Mouse (Mus musculus) forebrain, embryonic 14.5 days (tissue): Measurements from ENCODE around the gene Gstz1. TPM values are rescaled to one million over a fixed set of nuclear protein-coding genes. Genes with fewer than 3 reads are reported as not detected.
"Not testable (repeated sequence)": the region's sequence is repeated elsewhere in the genome, so short reads cannot be mapped to it uniquely, and the experiment has no call there.

Experiments used
- ATAC-seq: fragments of 200-750 bp; cut with Nextera tagmentation; 2 replicates; pipeline ENCODE4 v1.8.0; 2017; ENCODE audit warnings: mild to moderate bottlenecking, moderate library complexity
- DNase-seq: peaks from one replicate; pipeline ENCODE4 v3.0.0-alpha.2; 2015; ENCODE audit warnings: low spot score
- H3K27ac ChIP-seq: fragments of 300-500 bp; sonication (generic); 2 replicates; pipeline ENCODE4 v1.5.1; 2014; ENCODE audit warnings: low read depth, mild to moderate bottlenecking, control low read depth, low read length, moderate library complexity
- H3K27me3 ChIP-seq: fragments of 300-500 bp; sonication (generic); replicated peaks from 2 replicates; pipeline ENCODE4 v1.6.1; 2014; ENCODE audit warnings: low read length, control low read depth, mixed read lengths; ENCODE audit not compliant: control insufficient read depth, insufficient read depth
- H3K36me3 ChIP-seq: fragments of 300-500 bp; sonication (generic); 2 replicates; pipeline ENCODE4 v1.6.1; 2014; ENCODE audit warnings: low read length, control low read depth; ENCODE audit not compliant: control insufficient read depth, insufficient read depth
- H3K4me1 ChIP-seq: fragments of 300-500 bp; sonication (generic); 2 replicates; pipeline ENCODE4 v1.6.1; 2014; ENCODE audit warnings: antibody characterized with exemption, low read length, control low read depth; ENCODE audit not compliant: control insufficient read depth, insufficient read depth
- H3K4me2 ChIP-seq: fragments of 300-500 bp; sonication (generic); 2 replicates; pipeline ENCODE4 v1.6.1; 2014; ENCODE audit warnings: mild to moderate bottlenecking, control low read depth, low read length
- H3K4me3 ChIP-seq: fragments of 300-500 bp; sonication (generic); 2 replicates; pipeline ENCODE4 v1.5.1; 2014; ENCODE audit warnings: low read depth, low read length, control low read depth
- H3K9ac ChIP-seq: fragments of 300-500 bp; sonication (generic); 2 replicates; pipeline ENCODE4 v1.6.1; 2014; ENCODE audit warnings: mild to moderate bottlenecking, low read length, control low read depth, moderate library complexity
- H3K9me3 ChIP-seq: fragments of 300-500 bp; sonication (generic); replicated peaks from 2 replicates; pipeline ENCODE4 v1.6.1; 2016; ENCODE audit warnings: low read length, control low read depth, mixed read lengths; ENCODE audit not compliant: control insufficient read depth
- WGBS: fragments of 180-500 bp; shearing (Covaris S2); extraction: QIAGEN DNeasy Blood & Tissue Kit; methylation state at CpG from one replicate; pipeline ENCODE4 v1.1.7; 2014; 5-methylcytosine and 5-hydroxymethylcytosine counted together
- polyA plus RNA-seq: library from polyadenylated mRNA; unstranded; fragments of >200 nt; fragmentation: Nextera tagmentation; extraction: Ambion mirVana; gene quantifications from 2 replicates; pipeline ENCODE4 v1.2.1, GENCODE M21; 2014

The Gstz1 gene
- polyA plus RNA-seq, 1 experiment from 2014 or later = 33.8 TPM

DNA sequence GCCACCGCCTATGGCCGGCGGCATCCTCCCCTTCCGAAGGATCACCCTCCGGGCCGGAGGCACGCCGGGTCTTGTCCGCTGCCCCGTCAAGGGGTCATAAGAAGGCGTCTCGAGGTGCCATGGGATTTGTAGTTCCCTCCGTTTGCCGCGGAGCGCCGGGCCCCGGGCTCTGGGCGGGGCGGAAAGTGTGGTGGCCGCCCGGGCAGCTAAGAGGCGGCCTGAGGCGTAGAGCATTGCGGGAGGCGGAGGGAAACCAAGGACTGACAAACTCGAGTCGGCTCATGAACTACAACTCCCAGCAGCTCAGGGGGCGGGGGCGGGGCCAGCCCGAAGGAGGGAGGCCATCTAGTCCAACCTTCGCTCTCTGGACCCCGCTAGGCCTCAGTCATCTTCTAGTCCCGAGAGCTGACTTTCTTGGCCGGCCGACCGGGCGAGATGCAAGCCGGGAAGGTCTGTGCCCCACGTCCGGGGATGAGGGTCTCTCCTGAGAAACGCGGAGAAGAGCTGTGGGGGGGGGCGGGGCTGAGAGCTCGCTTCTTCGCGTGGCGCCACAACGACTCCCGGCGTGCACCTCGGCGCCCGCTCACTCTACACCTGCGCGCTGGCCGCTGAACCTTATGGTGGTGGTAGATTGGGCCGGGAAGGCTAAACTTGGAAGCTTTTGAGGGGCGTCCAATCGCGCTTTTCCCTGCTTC, 577 bp downstream of the Gstz1 start, which contains the start of gene Pomt2:
TSS of gene Pomt2 (minus strand) at position 574 of the 695 bp plus-strand sequence.
- peaks cover 5% of the 10 kb centered on the region; the same call in 1 of the 2 replicates for H3K9me3 ChIP-seq
- H3K27me3 ChIP-seq = no peaks in the 10 kb centered on the region
- H3K4me2 ChIP-seq = peak within 1 kb of the TSS; percentile 76
- DNase-seq (peak; percentile 97), ATAC-seq (peak; percentile 97)
- WGBS = under 1% methylated on average over 59 of the region's 61 CpGs
- H3K36me3 ChIP-seq = no peaks in the 10 kb centered on the region
- peak within 1 kb of the TSS; percentile 82 for H3K4me3 ChIP-seq
- peaks cover 5% of the 10 kb centered on the region; the same call in 1 of the 2 replicates for H3K4me1 ChIP-seq
- H3K9ac ChIP-seq = peak within 1 kb of the TSS; percentile 82
- H3K27ac ChIP-seq = peak within 1 kb of the TSS; percentile 97

DNA sequence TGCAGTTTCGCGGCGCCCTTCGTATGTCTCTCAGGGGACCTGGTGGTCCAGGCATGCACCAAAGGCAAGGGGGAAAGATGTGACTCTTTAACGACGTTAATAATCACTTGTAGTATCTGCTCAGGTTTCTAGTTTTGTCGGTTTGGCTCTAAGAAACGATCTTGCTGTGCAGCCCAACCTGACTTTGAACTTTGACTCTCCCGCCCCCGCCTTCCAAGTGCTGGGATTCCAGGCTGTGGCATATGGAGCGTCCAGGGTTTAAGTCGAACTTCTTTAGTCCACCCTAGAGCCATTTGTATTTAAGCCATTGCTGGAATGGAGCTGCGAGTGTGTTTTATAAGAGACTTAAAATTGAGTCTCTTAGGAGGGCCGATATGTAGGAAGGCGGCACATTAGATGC, 1.2 kb downstream of the Gstz1 start:
- Histone ChIP-seq H3K36me3 (no peaks in the 10 kb centered on the region), H3K27ac (peak overlapping the region; percentile 97), H3K27me3 (no peaks in the 10 kb centered on the region), H3K4me1 (peaks cover 5% of the 10 kb centered on the region; the same call in 1 of the 2 replicates), H3K4me3 (peak overlapping the region; percentile 82), H3K4me2 (peak overlapping the region; percentile 76), H3K9me3 (peaks cover 5% of the 10 kb centered on the region; the same call in 1 of the 2 replicates), H3K9ac (peak overlapping the region; percentile 82)
- no peak for DNase-seq
- WGBS = 26% methylated on average over 15 of the region's 15 CpGs
- no peak for ATAC-seq

GRCm38 (mm10) chr12:87149471-87149870, 2.5 kb downstream of the Gstz1 start:
- Histone ChIP-seq H3K27me3 (no peaks in the 10 kb centered on the region), H3K9me3 (peaks cover 5% of the 10 kb centered on the region; the same call in 1 of the 2 replicates), H3K27ac (no peak overlapping the region), H3K36me3 (no peaks in the 10 kb centered on the region), H3K4me1 (peaks cover 5% of the 10 kb centered on the region; the same call in 1 of the 2 replicates), H3K4me2 (no peak overlapping the region), H3K9ac (no peak overlapping the region), H3K4me3 (no peak overlapping the region)
- ATAC-seq (no peak), DNase-seq (no peak)
- WGBS = 98% methylated on average over 5 of the region's 5 CpGs

- H3K4me2 ChIP-seq, ATAC-seq, H3K9me3 ChIP-seq, H3K27me3 ChIP-seq, DNase-seq, H3K4me1 ChIP-seq, H3K36me3 ChIP-seq, H3K4me3 ChIP-seq, H3K9ac ChIP-seq, H3K27ac ChIP-seq: not testable (repeated sequence)
- WGBS = 93% methylated on average over 4 of the region's 4 CpGs
Observed at GRCm38 (mm10) chr12:87154448-87154847, 7.5 kb downstream of the Gstz1 start.

GRCm38 (mm10) chr12:87157361-87157760, 10.4 kb downstream of the Gstz1 start:
- no peak for ATAC-seq
- H3K27ac ChIP-seq = no peak overlapping the region
- DNase-seq = no peak
- no peaks in the 10 kb centered on the region for H3K27me3 ChIP-seq
- no peak overlapping the region for H3K4me2 ChIP-seq
- H3K36me3 ChIP-seq = no peaks in the 10 kb centered on the region
- 71% methylated on average over 4 of the region's 4 CpGs for WGBS
- H3K9me3 ChIP-seq = no peaks in the 10 kb centered on the region
- H3K4me3 ChIP-seq = no peak overlapping the region
- no peak overlapping the region for H3K9ac ChIP-seq
- H3K4me1 ChIP-seq = no peaks in the 10 kb centered on the region

GRCm38 (mm10) chr12:87158099-87158498, 11.1 kb downstream of the Gstz1 start:
- H3K9ac ChIP-seq = no peak overlapping the region
- no peaks in the 10 kb centered on the region for H3K9me3 ChIP-seq
- ATAC-seq (no peak), DNase-seq (no peak)
- no peak overlapping the region for H3K4me3 ChIP-seq
- 83% methylated on average over 7 of the region's 7 CpGs for WGBS
- H3K4me1 ChIP-seq = no peaks in the 10 kb centered on the region
- no peak overlapping the region for H3K27ac ChIP-seq
- no peaks in the 10 kb centered on the region for H3K36me3 ChIP-seq
- H3K4me2 ChIP-seq = no peak overlapping the region
- no peaks in the 10 kb centered on the region for H3K27me3 ChIP-seq

GRCm38 (mm10) chr12:87160310-87160709, 13.3 kb downstream of the Gstz1 start:
- 85% methylated on average over 1 of the region's 1 CpGs for WGBS
- H3K27me3 ChIP-seq = no peaks in the 10 kb centered on the region
- no peak overlapping the region for H3K9ac ChIP-seq
- no peak overlapping the region for H3K4me2 ChIP-seq
- H3K36me3 ChIP-seq = no peaks in the 10 kb centered on the region
- H3K4me3 ChIP-seq = no peak overlapping the region
- no peaks in the 10 kb centered on the region for H3K4me1 ChIP-seq
- H3K27ac ChIP-seq = no peak overlapping the region
- ATAC-seq (no peak), DNase-seq (no peak)
- H3K9me3 ChIP-seq = no peaks in the 10 kb centered on the region

DNA sequence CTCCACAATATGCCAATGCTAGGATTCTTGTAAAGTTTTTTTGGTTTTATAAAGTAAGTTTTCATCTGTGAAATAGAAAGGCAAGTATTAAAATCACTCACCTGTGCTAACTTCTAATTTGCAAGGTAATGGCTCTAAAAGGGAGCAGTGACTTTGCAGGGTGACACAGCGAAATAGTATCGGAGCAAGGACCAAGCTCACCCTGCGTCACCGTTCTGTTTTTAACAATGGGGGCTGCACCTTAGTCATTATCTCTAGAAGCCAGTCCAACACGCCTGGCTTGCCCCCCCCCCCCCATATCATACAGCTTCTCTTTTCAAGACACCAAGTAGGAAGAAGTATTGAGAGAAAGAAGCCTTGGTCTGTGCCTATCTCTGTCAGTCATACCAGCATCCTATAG, 13.8 kb downstream of the Gstz1 start:
- H3K9me3 ChIP-seq = no peaks in the 10 kb centered on the region
- H3K27ac ChIP-seq = no peak overlapping the region
- H3K36me3 ChIP-seq = no peaks in the 10 kb centered on the region
- no peak overlapping the region for H3K4me2 ChIP-seq
- WGBS = 91% methylated on average over 5 of the region's 5 CpGs
- ATAC-seq (no peak), DNase-seq (no peak)
- H3K27me3 ChIP-seq = no peaks in the 10 kb centered on the region
- H3K4me1 ChIP-seq = no peaks in the 10 kb centered on the region
- H3K9ac ChIP-seq = no peak overlapping the region
- no peak overlapping the region for H3K4me3 ChIP-seq

DNA sequence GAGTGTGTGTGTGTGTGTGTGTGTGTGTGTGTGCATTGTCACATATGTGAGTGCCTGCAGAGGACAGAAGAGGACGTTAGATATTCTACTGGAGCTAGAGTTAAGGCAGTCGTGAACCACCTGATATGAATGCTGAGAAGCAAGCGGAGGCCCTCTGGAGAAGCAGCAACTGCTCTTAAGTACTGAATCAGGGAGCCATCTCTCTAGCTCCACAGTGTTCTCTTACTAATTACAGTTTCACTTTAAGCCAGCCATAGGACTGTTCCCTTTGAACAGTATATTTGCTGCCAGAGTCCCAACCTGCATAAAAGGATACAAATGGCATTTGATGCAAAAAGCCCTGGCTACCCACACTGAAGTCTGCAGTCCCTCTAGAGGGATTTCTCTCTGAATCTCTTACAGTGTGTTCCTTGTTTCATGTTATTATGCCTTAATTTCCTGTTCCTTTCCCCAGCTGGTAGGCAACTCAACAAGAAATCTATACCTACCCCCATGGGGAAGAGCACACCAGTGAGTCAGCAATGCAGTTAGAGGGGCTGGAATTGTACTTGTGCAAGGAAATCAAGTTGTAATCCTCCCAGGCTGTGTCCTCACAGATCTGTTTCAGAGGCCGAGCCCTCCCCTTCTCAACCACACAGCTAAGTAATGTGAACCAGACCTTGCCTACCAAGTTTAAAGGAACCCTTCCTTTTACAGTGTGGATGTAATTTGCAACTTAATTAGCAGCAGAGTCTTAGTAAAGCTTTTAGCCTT, 28.4 kb downstream of the Gstz1 start:
- H3K36me3 ChIP-seq = peaks cover 26% of the 10 kb centered on the region
- no peak overlapping the region for H3K27ac ChIP-seq
- no peak overlapping the region for H3K9ac ChIP-seq
- 72% methylated on average over 4 of the region's 4 CpGs for WGBS
- H3K9me3 ChIP-seq = no peaks in the 10 kb centered on the region
- no peak overlapping the region for H3K4me3 ChIP-seq
- no peaks in the 10 kb centered on the region for H3K4me1 ChIP-seq
- H3K27me3 ChIP-seq = no peaks in the 10 kb centered on the region
- no peak for ATAC-seq
- no peak for DNase-seq
- no peak overlapping the region for H3K4me2 ChIP-seq
